Mouse (Mus musculus) activated CD4-positive, CD25-positive, alpha-beta regulatory T cell, adult 4 months (primary cell): ENCODE results near the gene Zfp758. TPM values are rescaled to one million over a fixed set of nuclear protein-coding genes. Genes with fewer than 3 reads are reported as not detected.
"Not testable (repeated sequence)": the region's sequence is repeated elsewhere in the genome, so short reads cannot be mapped to it uniquely, and the experiment has no call there.

Experiments
- ATAC-seq: one replicate; pipeline ENCODE4 v1.8.0; 2017
- polyA plus RNA-seq, 2 experiments: library from polyadenylated mRNA; unstranded; fragments of 100-300 nt; shearing (Covaris generic); gene quantifications; one replicate each; pipeline ENCODE4 v1.2.1; 2017

Zfp758 gene
- 10 to 100 TPM; 12.0 to 15.2 TPM for polyA plus RNA-seq

DNA sequence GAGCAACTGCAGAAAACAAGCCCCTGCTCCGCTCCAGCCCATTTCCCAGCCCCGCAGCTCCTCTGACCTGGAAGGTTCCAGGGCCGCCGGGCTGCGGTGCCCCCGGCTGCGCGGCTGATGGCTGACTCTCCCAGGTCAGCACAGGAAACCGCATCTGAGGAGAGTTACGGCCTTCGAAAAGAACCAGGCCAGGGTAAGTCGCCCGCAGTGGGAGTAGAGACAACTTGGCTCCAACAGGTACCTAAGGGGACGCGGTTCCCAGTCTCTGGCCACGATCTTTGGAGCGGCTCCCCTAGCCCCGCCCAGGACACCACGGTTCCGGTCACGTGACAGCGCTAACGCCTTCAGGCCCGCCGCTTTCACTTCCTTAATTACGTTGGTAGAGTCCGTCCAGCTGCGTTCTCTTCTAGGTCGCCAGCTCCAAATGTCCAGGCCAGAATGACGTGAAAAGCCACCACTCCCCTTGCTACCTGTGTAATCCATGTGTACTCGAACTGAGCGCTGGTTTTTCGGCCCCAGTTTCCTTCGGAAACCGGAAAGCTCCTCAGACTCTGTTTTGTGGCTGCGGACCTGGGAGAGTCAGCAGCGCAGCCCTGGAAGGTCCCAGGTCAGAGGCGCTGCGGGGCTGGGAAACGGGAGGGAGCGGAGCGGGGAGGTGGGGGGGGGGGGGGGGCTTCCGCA is at the start of gene Zfp758, which contains the start of gene Zfp944:
TSS of gene Zfp758 (plus strand) at position 353 of the 681 bp plus-strand sequence.
TSS of gene Zfp944 (minus strand) at position 300 of the 681 bp plus-strand sequence.
- peak; percentile 92 for ATAC-seq

DNA sequence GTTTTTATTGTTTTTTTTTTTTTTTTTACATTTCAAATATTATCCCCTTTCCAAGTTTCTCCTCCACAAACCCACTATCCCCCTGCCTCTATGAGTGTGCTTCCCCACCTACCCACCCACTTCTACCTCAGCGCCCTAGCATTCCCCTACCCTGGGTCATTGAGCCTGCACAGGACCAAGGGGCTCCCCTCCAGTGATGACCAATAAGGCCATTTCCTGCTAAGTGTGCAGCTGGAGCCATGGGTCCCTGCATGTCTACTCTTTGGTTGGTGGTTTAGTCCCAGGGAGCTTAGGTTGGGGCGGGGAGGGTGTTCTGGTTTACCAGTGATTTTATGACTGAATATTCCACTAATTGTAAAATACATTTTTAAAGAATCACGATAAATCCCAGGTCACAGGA is 47.0 kb upstream of the Zfp758 start:
- ATAC-seq = not testable (repeated sequence)

DNA sequence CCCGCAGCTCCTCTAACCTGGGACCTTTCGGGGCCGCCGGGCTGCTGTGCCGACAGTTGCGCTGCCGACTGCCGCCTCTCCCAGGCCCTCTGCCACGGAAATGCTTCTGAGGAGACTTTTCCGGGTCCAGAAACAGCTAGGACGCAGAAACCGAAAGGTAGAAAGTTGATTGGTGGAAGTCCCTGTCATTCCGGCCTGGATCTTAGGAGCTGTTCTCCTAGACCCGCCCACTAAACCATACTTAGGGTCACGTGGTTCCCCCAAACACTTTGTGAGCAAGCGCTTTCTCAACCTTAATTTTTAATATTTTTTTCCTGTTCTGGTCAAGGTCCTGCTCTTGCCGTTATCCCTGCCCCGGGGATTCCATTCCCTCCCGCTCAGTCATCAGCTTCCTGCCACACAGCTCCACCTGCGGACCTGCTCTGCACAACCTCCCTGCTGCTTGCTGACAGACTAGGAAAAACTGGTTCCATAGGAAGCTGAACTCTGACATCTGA is 46.5 kb upstream of the Zfp758 start, which contains the start of gene CT030661.1:
TSS of gene CT030661.1 (minus strand) at position 108 of the 497 bp plus-strand sequence.
- ATAC-seq = peak; percentile 99

DNA sequence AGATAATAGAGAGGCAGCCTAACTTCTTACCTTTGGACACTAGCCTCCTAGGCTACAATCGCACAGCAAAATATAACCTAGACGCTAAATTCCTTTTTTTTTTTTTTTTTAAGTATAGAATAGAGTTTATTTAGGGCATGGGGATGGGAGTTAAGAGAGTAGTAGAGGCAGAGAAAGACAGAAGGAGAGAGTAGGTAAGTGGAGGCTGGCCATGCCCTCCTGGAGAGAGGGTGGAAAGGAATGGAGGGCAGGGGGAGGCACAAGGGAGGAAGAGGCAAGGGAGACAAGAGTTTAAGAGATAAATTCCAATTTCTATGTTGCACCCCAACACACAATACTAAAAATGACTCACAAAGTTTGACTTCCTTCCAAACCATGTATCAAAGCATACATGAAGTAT is 46.0 kb upstream of the Zfp758 start:
- not testable (repeated sequence) for ATAC-seq

DNA sequence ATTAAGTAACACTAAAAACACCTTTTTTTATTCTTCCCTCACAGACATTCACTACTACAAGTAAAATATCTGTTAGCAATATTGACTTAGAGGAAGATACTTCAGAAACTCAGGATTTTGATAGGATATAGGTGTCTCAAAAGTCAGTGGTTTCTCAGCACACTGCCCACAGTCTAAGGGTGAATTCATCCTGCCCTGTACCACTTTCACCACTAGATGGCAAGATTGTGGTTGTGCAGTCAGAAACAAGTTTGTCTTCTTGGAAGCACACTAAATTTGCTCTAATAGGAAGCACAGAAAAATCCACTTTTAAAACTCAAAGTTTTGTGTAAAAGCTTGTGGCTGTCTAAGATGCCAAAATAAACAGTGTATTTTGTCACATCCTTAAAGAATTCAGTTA is 8.5 kb upstream of the Zfp758 start:
- ATAC-seq = peak; percentile 92

DNA sequence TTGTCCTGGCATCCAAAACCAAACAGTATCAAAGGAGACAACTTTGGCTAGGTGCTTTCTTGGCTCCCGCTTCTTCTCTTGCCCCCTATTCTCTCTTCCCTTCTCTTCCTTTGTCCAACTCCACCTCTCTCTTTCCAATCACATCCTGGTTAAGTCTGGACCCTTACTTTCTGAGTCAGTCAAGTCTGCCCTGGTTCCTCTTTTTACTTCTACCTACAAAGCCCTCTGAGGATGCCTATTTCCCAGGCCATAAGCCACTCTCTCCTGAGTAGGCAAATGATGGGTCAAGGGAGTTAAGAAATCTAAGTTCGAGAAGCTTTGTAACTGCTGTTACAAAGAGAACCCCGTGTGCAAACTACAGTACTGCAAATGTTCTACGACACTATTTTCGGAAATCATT is 681 bp upstream of the Zfp758 start:
- peak; percentile 1 for ATAC-seq

DNA sequence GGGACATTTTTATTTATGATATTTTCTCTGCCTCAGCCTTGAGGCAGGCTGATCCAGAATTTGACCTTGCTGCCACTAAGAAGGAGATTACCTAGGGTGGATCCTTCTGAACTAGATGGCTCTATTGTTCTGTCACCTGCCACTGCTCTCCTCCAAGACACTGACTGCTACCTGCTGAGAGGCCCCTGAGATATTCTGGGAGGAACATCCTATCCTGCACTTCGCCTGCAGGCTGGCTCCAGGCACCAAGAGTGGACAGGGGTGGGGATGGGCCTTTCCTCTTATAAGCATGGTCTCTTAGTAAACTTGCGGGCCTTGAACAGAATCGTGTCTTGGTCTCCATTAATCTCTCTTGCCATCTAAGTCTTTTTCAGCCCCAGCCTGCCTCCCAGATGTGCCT is 2.6 kb downstream of the Zfp758 start:
- ATAC-seq = no peak

DNA sequence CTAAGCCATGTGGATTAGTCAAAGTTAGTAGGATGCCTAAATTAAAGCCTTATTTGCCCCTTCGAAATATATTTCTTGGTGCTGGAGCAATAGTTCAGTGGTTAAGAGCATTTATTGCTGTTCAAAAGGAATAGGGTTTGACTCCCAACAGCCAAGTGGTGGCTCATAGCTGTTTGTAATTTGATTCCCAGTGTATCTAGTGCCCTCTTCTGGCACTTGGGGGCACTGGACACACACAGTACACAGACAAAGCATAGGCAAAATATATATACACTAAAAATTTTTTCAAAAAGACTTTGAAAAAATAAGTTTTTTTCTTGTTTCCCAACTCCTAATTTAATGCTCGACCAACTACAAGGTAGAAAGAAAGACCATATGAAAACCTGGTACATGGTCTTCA is 49.5 kb downstream of the Zfp758 start:
- peak; percentile 80 for ATAC-seq

DNA sequence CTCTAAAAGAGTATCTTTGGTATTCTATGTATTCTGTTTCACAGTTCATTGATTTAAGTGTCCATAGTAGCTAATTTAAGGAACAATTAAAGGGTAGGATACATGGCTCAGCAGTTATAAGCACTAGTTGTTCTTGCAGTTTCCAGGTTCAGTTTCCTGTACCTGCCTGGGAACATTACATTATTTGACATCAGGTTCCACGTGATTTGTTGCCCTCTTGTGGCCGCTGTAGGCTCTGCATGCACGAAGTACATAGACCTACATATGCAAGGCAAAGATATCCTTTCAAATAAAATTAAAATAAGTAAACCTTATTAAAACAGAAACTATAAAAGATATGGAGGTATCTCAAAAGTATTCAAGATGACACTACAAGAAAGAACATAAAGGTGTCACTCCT is 56.3 kb downstream of the Zfp758 start:
- peak; percentile 97 for ATAC-seq

DNA sequence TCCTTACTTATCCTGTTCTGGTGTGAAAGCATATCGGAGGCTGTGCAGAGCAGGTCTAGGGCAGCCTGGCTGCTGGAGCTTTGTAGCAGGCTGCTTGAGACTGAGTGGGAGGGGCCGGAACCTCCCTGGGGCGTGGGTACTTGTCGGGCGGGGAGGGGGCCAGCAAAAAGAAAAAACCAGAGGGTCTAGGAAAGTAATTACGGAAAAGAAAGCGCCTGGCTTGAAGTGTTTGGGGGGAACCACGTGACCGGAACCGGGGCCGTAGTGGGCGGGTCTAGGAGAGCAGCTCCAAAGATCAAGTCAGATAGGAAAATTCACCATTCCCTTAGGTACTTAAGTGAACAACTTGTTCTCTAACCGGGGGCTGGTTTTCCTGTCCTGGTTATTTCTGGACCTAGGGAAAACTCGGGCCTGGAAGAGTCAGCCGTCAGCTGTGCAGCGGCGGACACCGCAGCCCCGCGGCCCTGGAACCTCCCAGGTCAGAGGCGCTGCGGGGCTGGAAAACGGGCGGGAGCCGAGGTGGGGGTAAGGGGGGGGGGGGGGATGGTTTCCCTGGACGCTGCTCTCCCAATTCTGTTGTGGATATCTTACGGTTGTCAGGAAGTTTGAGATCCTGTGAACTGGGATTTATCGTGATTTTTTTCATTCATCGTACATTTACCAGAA is 62.8 kb downstream of the Zfp758 start, which contains the start of gene Zfp946:
TSS of gene Zfp946 (plus strand) at position 271 of the 666 bp plus-strand sequence.
- ATAC-seq = peak; percentile 78

DNA sequence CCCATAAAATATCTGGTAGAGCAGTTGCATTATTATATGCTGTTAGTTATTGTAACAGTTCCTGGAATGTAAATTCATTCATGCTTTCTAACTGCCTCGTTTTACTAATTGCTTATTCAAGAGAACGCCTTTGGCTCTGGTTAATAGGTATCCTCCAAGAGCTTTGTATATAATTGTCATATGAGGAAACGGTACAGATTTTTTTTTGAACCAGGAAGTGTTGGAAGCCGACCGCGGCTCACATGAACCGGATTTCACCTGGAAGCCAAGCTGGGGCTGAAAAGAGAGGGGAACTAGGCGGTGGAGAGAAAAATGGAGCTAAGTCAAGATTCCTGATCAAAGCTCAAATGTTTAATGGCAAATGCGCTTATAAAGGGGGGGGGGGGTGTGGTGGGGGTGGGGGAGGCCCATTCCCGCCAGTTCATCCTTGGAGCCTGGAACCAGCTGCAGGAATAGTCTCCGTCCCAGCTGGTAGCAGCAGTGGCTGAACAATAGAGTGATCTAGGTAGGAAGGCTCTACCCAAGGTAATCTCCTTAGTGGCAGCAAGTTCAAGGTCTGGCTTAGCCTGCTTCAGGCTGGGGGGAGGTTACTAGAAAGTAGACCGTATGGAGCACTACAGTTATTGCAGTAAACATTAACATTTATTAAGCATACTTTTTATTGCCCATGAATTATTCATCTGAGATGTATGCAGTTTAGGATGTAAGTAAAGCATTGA is 63.5 kb downstream of the Zfp758 start:
- no peak for ATAC-seq

Other genes starting within 250 kb of the Zfp758 start
- 1 to 10 TPM in 1 of 2 experiments, under 1 TPM in 1; 0.65 to 1.1 TPM for gene Zfp947, start 195.3 kb upstream of the Zfp758 start, polyA plus RNA-seq
- 1 to 10 TPM; 4.5 to 5.5 TPM for gene Zfp994, start 135.8 kb upstream of the Zfp758 start, polyA plus RNA-seq
- gene CT030661.1, start 46.6 kb upstream of the Zfp758 start, polyA plus RNA-seq = 10 to 100 TPM; 17.3 to 17.9 TPM
- gene Zfp944, start 53 bp upstream of the Zfp758 start, polyA plus RNA-seq = 10 to 100 TPM; 13.2 TPM
- gene Zfp946, start 62.8 kb downstream of the Zfp758 start, polyA plus RNA-seq = 1 to 10 TPM; 3.0 TPM
- not detected for gene Vmn2r111, start 212.0 kb downstream of the Zfp758 start, polyA plus RNA-seq
- gene Vmn2r112, start 239.5 kb downstream of the Zfp758 start, polyA plus RNA-seq = under 1 TPM in 1 of 2 experiments, not detected in 1; 0.17 TPM